Mouse (Mus musculus) spleen, postnatal 14 days (tissue): Measurements from ENCODE around the gene Taz.

ENCODE experiments used
- DNase-seq, 2 experiments: peaks; one replicate each; pipeline ENCODE4 v3.0.0; 2021 to 2022; ENCODE audit warnings: low spot score in 2 of 2

The Taz gene

GRCm38 (mm10) chrX:74281041-74281731 lies 526 bp upstream of the Taz start:
- DNase-seq: no peak

- peak; percentile 71 to 77 for DNase-seq
These were observed 831 bp downstream of the Taz start for GRCm38 (mm10) chrX:74282395-74283091.

GRCm38 (mm10) chrX:74283092-74283437 lies 1.4 kb downstream of the Taz start:
- no peak for DNase-seq

GRCm38 (mm10) chrX:74293431-74293830 lies 11.7 kb downstream of the Taz start:
- DNase-seq: no peak

GRCm38 (mm10) chrX:74296538-74297448 lies 15.1 kb downstream of the Taz start, which contains the start of gene Atp6ap1:
TSS of gene Atp6ap1 (plus strand) at chrX:74297097.
- peak; percentile 86 to 87 for DNase-seq

- no peak for DNase-seq
These were observed 16.6 kb downstream of the Taz start for GRCm38 (mm10) chrX:74298348-74298747.

GRCm38 (mm10) chrX:74299721-74300120 lies 18.0 kb downstream of the Taz start:
- no peak for DNase-seq

- DNase-seq: peak; percentile 48 to 60
These were observed 23.4 kb downstream of the Taz start, which contains the start of gene Gdi1 for GRCm38 (mm10) chrX:74304867-74305700. TSS of gene Gdi1 (plus strand) at chrX:74304998.

GRCm38 (mm10) chrX:74312540-74313464 lies 31.1 kb downstream of the Taz start, which contains the start of gene Fam50a:
TSS of gene Fam50a (plus strand) at chrX:74313033.
- DNase-seq: peak; percentile 73 to 78

- peak; percentile 36 to 49 for DNase-seq
These were observed 47.0 kb downstream of the Taz start, which contains the start of gene Plxna3 for GRCm38 (mm10) chrX:74328725-74329161. TSS of gene Plxna3 (plus strand) at chrX:74329066.

GRCm38 (mm10) chrX:74329215-74329671 lies 47.5 kb downstream of the Taz start:
- DNase-seq: no peak

- DNase-seq: no peak
These were observed 48.6 kb downstream of the Taz start for GRCm38 (mm10) chrX:74330166-74330930.
